Mouse (Mus musculus) layer of hippocampus, adult 18-20 months (tissue): ENCODE measurements at regions not wholly inside any gene's neighbourhood (a gene's known extent, or its start where the extent isn't known, plus 50 kb on each side); places are given as distances from the start of the nearest gene placed in this dataset.

ENCODE experiments used
- DNase-seq, 2 experiments: peaks; one replicate each; pipeline ENCODE4 v3.0.0; 2022; ENCODE audit warnings: low spot score in 2 of 2

DNA sequence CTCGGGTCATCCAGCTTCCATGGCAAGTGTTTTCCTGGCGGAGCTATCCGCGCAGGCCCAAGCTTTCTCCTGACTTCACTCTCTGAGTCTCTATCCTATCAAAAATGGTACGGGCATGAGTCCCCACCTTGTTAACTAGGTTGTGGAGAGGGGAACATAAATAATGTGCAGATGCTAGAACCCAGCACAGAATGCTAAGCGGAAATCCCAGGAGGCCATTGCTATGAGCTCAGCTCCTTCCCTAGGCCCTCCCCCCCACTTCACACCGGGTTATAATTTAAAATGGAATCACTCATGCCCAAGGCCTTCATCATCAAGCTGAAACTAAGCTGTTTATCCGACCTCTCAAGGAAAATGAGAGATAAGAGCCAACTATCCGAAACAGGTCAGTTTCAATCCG lies 60.4 kb upstream of the Cd83 start:
- no peak for DNase-seq

GRCm38 (mm10) chr13:43725698-43726097 lies 58.9 kb upstream of the Cd83 start:
- DNase-seq, result peak in 1 of 2 experiments; percentile 70

DNA sequence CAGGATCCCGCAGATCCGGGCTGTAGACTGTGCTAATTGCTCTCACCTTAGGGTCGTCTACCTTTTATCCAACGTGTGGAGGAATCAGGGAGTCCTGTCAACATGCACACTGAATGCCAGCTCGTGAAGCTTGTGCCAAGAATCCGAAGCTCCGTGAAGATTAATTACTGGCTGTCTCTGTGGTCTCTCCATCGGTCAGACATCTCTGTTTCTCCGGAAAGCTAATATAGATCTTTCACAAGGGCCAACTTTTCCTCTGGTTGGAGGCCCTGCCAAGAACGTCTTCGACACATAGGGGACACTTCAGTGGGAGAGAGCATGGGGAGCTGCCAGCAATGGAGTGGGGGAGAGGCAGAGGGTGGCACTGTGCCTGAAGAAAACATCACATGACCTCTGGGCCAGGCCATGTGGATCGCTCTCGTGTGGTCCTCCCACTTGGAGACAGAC lies 57.7 kb upstream of the Cd83 start:
- DNase-seq, result no peak

DNA sequence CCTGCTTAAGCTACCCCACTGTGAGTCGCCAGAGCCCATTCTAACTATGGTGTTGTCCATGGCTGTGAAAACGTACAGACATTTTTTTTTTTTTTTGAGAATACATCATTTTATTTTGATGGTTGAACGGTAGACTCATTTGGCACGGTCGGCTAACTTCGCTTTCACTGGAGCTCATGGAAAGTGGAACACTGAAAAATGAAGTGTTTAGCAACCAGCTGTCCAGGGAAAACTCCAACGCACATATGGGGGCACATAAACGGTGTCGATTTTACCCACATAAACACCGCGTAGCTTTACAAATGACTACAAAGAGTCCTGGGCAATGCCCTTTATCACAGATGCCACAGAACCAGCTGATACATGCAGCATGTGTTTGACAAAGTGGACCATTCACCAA lies 55.0 kb upstream of the Cd83 start:
- no peak for DNase-seq

DNA sequence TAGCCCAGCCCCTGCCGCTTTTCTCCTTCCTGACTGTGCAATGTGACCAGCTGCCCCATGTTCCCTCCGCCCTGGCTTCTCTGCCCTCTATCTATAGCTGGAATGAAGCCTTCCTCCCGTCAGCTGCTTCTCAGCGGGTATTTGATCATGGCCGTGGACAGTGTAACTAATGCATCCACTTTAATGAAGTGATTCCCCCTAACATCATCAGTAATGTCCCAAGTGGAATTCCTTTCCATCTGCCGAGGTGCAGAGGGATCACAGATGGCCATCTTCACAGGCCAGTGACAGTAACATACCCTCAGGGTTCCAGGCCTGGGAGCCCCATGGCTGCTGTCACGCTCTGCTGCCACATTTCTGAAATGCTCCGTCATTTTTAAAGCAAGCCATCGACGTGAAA lies 51.5 kb upstream of the Cd83 start:
- no peak for DNase-seq

GRCm38 (mm10) chr13:43734641-43735040 lies 49.9 kb upstream of the Cd83 start:
- peak; percentile 35 to 65 for DNase-seq
